Mouse (Mus musculus): ENCODE results near the gene Rpl21.

DNA sequence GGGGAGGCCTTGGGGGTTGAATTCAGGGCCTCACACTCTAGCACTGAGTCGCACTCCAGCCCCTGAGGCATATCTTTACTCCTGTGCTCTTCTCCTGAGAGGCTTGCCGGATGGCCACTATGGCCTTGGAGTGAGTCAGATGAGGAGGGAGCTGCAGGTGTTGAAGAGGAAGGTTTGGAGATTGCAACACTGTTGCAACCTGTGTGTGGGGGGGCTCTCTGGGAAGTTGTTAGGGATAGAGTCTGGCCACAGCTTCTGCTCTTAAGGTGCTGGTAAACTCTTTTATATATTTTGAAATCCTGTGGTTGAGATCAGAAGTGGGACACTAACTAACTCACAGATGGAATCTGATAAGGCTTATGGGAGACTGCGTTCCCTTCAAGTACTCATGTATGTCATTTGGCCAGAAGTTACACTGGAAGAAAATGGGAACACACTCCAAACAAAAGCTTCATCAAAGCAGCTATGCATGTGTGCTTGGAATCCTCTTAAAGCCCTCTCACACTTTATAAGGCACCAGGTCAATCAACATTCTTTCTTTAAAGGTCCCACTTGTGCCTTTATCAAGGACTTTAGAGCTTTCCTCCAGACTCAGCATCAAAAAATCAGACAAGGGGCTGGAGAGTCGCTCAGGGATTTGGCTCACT lies 16.4 kb downstream of the Rpl21 start:
- no peak for TF ChIP-seq POLR2A (IDR thresholded peaks at IDR 0.05; ENCODE audit: insufficient read depth, low read depth, low read length)
- TF ChIP-seq CTCF (IDR thresholded peaks at IDR 0.05; ENCODE audit: insufficient read depth, low read depth, low read length), result no peak
